ENCODE assay signal across 16 mouse cellular contexts in the genomic region with DNA sequence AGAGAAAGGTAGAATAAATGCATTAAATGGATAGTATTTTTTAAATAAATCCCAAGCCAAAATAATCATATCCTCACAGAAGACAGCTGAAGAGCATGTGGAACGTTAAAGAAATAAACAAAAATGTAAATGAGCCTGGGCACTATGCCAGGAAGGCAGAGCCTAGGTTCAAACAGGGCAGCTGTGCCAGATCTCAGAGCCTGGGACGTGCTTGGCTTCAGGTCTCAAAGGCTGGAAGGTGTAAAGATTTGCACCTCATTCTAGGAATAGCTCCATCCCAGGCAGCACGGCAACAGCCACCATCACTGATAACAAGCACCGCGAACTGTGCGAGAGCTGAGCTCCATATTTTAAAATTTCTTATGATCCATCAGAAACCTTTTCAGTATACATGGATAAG. TPM values are rescaled to one million over a fixed set of nuclear protein-coding genes. Genes with fewer than 3 reads are reported as not detected.
DNase-seq lines count a peak whose midpoint lies in the region; ATAC-seq lines count a peak whose summit lies in the region.
"Had no signal": no experiment of that assay in that cellular context is flagged by ENCODE, and none has a peak within 500 bp of the region (broad histone marks: within the 10 kb centered on the region; RNA-seq: fewer than 3 reads in every experiment).

No protein-coding gene starts in this region.

- no peak overlapping the region for H3K4me2 ChIP-seq in heart, embryonic 11.5 days
- H3K4me2 ChIP-seq: hindbrain, embryonic 12.5 days; midbrain, embryonic 13.5 days had no signal

- intact Hi-C loops in heart, postnatal 10 days (cut with DNase I) = no loop called here

- H3K27me3 ChIP-seq in heart, embryonic 11.5 days (ENCODE audit: control insufficient read depth, insufficient read depth, low read length) = no peaks in the 10 kb centered on the region
- H3K27me3 ChIP-seq: CH12.LX; hindbrain, embryonic 12.5 days; midbrain, embryonic 13.5 days had no signal

- DNase-seq in heart, adult 8-10 months (ENCODE audit: low spot score) = peak; percentile 25
- DNase-seq in lung, postnatal 10 days = peak; percentile 3
- DNase-seq in lung, postnatal 36 days = no peak
- peak; percentile 24 to 28 for DNase-seq in heart, adult 9 months (ENCODE audit: low spot score in 2 of 2)
- DNase-seq in heart, postnatal 10 days = peak; percentile 15 to 65
- DNase-seq in embryo, embryonic 10 days (ENCODE audit: low spot score) = no peak
- DNase-seq: cerebellum, adult 18-20 months; kidney, adult 18-20 months; lung, postnatal 14 days; thymus, postnatal 25 days had no signal

- no peaks in the 10 kb centered on the region for H3K36me3 ChIP-seq in heart, embryonic 11.5 days (ENCODE audit: control insufficient read depth, insufficient read depth, low read length)
- H3K36me3 ChIP-seq: hindbrain, embryonic 12.5 days; midbrain, embryonic 13.5 days had no signal

- H3K9me3 ChIP-seq in heart, embryonic 11.5 days (replicated peaks; ENCODE audit: control insufficient read depth, low read length) = no peaks in the 10 kb centered on the region
- H3K9me3 ChIP-seq: hindbrain, embryonic 12.5 days; midbrain, embryonic 13.5 days had no signal

- H3K4me1 ChIP-seq in heart, embryonic 11.5 days (ENCODE audit: control insufficient read depth, insufficient read depth, low read length) = no peaks in the 10 kb centered on the region
- H3K4me1 ChIP-seq: hindbrain, embryonic 12.5 days; midbrain, embryonic 13.5 days had no signal

- WGBS in heart, embryonic 11.5 days (ENCODE audit: insufficient replicate concordance) = 48% methylated on average over 6 of the region's 6 CpGs

- no peak for ATAC-seq in heart, embryonic 11.5 days (replicated peaks; ENCODE audit: insufficient number of reproducible peaks, low FRiP score, low TSS enrichment)
- ATAC-seq: activated CD4-positive, CD25-positive, alpha-beta regulatory T cell, adult 4 months; midbrain, embryonic 13.5 days had no signal

- H3K4me3 ChIP-seq in heart, embryonic 11.5 days (ENCODE audit: low read depth, low read length) = no peak overlapping the region
- H3K4me3 ChIP-seq: hindbrain, embryonic 12.5 days; midbrain, embryonic 13.5 days had no signal

- H3K27ac ChIP-seq in heart, embryonic 11.5 days (ENCODE audit: low read depth, low read length) = no peak overlapping the region
- H3K27ac ChIP-seq: hindbrain, embryonic 12.5 days; midbrain, embryonic 13.5 days had no signal

- H3K9ac ChIP-seq in heart, embryonic 11.5 days (ENCODE audit: low read depth, low read length) = no peak overlapping the region
- H3K9ac ChIP-seq: hindbrain, embryonic 12.5 days; midbrain, embryonic 13.5 days had no signal

RNA-seq across cellular contexts. Expression of a gene that starts 32.5 kb away (rescaled TPM):
- 1 to 10 TPM; 1.1 to 3.8 (median 2.6) TPM for total RNA-seq in heart, adult 8-10 months (2022)
- polyA plus RNA-seq in heart, embryonic 11.5 days (2014; fragmentation: Nextera tagmentation; extraction: Ambion mirVana) = 0.64 and 0.68 TPM in 2 replicates
- total RNA-seq in heart, postnatal 10 days (2021) = 1 to 10 TPM; 2.6 to 2.8 TPM
- total RNA-seq: CH12.LX; liver, adult 2 months had no signal
- polyA plus RNA-seq: liver, adult 2 months had no signal

Comparison
In these comparisons a context has a peak if more than half of its experiments do, and no peak if none do; other contexts are left out.
1. DNase-seq: peak in heart, adult 8-10 months (single experiment), lung, postnatal 10 days (single experiment), heart, adult 9 months (2 of 2) and heart, postnatal 10 days (2 of 2); none in lung, postnatal 36 days (single experiment) and embryo, embryonic 10 days (single experiment).